Mouse (Mus musculus): ENCODE data around the gene Neu2. TPM values are rescaled to one million over a fixed set of nuclear protein-coding genes. Genes with fewer than 3 reads are reported as not detected.

Neu2 gene
- polyA plus RNA-seq, 1 experiment from 2014 or later = 2.2 TPM

GRCm38 (mm10) chr1:87625254-87626025 is 115.8 kb downstream of the Neu2 start:
- H3K9ac ChIP-seq (ENCODE audit: low read length) = no peak overlapping the region
- H3K27ac ChIP-seq (replicated peaks) = no peak overlapping the region
- no peak overlapping the region for H3K4me3 ChIP-seq (ENCODE audit: low read depth, low read length)
- no peaks in the 10 kb centered on the region for H3K4me1 ChIP-seq (replicated peaks; ENCODE audit: control insufficient read depth, insufficient read depth)
- H3K36me3 ChIP-seq (ENCODE audit: control insufficient read depth, insufficient read depth, low read length) = no peaks in the 10 kb centered on the region
- no peak overlapping the region for H3K4me2 ChIP-seq (replicated peaks; ENCODE audit: low read depth)
- ATAC-seq (ENCODE audit: low FRiP score, low TSS enrichment) (no peak), DNase-seq (ENCODE audit: low spot score) (no peak)
- no peaks in the 10 kb centered on the region for H3K9me3 ChIP-seq (ENCODE audit: control insufficient read depth, low read length)
- TF ChIP-seq EP300 (optimal IDR thresholded peaks at IDR 0.05) (no peak), CTCF (IDR thresholded peaks at IDR 0.05; ENCODE audit: low read depth) (no peak)
- no peaks in the 10 kb centered on the region for H3K27me3 ChIP-seq (ENCODE audit: control insufficient read depth, insufficient read depth, low read length)
- WGBS = 71% methylated on average over 6 of the region's 6 CpGs

GRCm38 (mm10) chr1:87626344-87626743 is 116.7 kb downstream of the Neu2 start:
- Histone ChIP-seq H3K9me3 (ENCODE audit: control insufficient read depth, low read length) (no peaks in the 10 kb centered on the region), H3K9ac (ENCODE audit: low read length) (no peak overlapping the region), H3K27me3 (ENCODE audit: control insufficient read depth, insufficient read depth, low read length) (no peaks in the 10 kb centered on the region), H3K27ac (replicated peaks) (no peak overlapping the region), H3K4me1 (replicated peaks; ENCODE audit: control insufficient read depth, insufficient read depth) (no peaks in the 10 kb centered on the region), H3K4me2 (replicated peaks; ENCODE audit: low read depth) (no peak overlapping the region), H3K36me3 (ENCODE audit: control insufficient read depth, insufficient read depth, low read length) (no peaks in the 10 kb centered on the region), H3K4me3 (ENCODE audit: low read depth, low read length) (no peak overlapping the region)
- DNase-seq (ENCODE audit: low spot score) (no peak), ATAC-seq (ENCODE audit: low FRiP score, low TSS enrichment) (peak; percentile 65; the same call in 1 of the 2 replicates)
- WGBS = 71% methylated on average over 2 of the region's 2 CpGs
- TF ChIP-seq EP300 (optimal IDR thresholded peaks at IDR 0.05) (no peak), CTCF (IDR thresholded peaks at IDR 0.05; ENCODE audit: low read depth) (no peak)

- H3K4me2 ChIP-seq (replicated peaks; ENCODE audit: low read depth) = no peak overlapping the region
- no peak overlapping the region for H3K27ac ChIP-seq (replicated peaks)
- H3K9ac ChIP-seq (ENCODE audit: low read length) = no peak overlapping the region
- H3K27me3 ChIP-seq (ENCODE audit: control insufficient read depth, insufficient read depth, low read length) = no peaks in the 10 kb centered on the region
- H3K4me3 ChIP-seq (ENCODE audit: low read depth, low read length) = no peak overlapping the region
- H3K9me3 ChIP-seq (ENCODE audit: control insufficient read depth, low read length) = no peaks in the 10 kb centered on the region
- H3K36me3 ChIP-seq (ENCODE audit: control insufficient read depth, insufficient read depth, low read length) = no peaks in the 10 kb centered on the region
- 34% methylated on average over 2 of the region's 2 CpGs for WGBS
- TF ChIP-seq CTCF (IDR thresholded peaks at IDR 0.05; ENCODE audit: low read depth) = no peak
- TF ChIP-seq EP300 (optimal IDR thresholded peaks at IDR 0.05) = no peak
- DNase-seq (ENCODE audit: low spot score) (no peak), ATAC-seq (ENCODE audit: low FRiP score, low TSS enrichment) (no peak)
- H3K4me1 ChIP-seq (replicated peaks; ENCODE audit: control insufficient read depth, insufficient read depth) = no peaks in the 10 kb centered on the region
Observed at GRCm38 (mm10) chr1:87628085-87628484, 118.4 kb downstream of the Neu2 start.

GRCm38 (mm10) chr1:87631584-87631983 is 121.9 kb downstream of the Neu2 start:
- no peaks in the 10 kb centered on the region for H3K27me3 ChIP-seq (ENCODE audit: control insufficient read depth, insufficient read depth, low read length)
- no peak overlapping the region for H3K9ac ChIP-seq (ENCODE audit: low read length)
- DNase-seq (ENCODE audit: low spot score) = no peak
- H3K27ac ChIP-seq (replicated peaks) = no peak overlapping the region
- 68% methylated on average over 10 of the region's 10 CpGs for WGBS
- no peaks in the 10 kb centered on the region for H3K4me1 ChIP-seq (replicated peaks; ENCODE audit: control insufficient read depth, insufficient read depth)
- no peaks in the 10 kb centered on the region for H3K36me3 ChIP-seq (ENCODE audit: control insufficient read depth, insufficient read depth, low read length)
- H3K4me2 ChIP-seq (replicated peaks; ENCODE audit: low read depth) = no peak overlapping the region
- TF ChIP-seq CTCF (IDR thresholded peaks at IDR 0.05; ENCODE audit: low read depth) (no peak), EP300 (optimal IDR thresholded peaks at IDR 0.05) (no peak)
- no peak overlapping the region for H3K4me3 ChIP-seq (ENCODE audit: low read depth, low read length)
- no peaks in the 10 kb centered on the region for H3K9me3 ChIP-seq (ENCODE audit: control insufficient read depth, low read length)
- no peak for ATAC-seq (ENCODE audit: low FRiP score, low TSS enrichment)

- 65% methylated on average over 6 of the region's 6 CpGs for WGBS
- no peak for ATAC-seq (ENCODE audit: low FRiP score, low TSS enrichment)
- Histone ChIP-seq H3K9me3 (ENCODE audit: control insufficient read depth, low read length) (no peaks in the 10 kb centered on the region), H3K36me3 (ENCODE audit: control insufficient read depth, insufficient read depth, low read length) (no peaks in the 10 kb centered on the region), H3K4me3 (ENCODE audit: low read depth, low read length) (no peak overlapping the region), H3K4me1 (replicated peaks; ENCODE audit: control insufficient read depth, insufficient read depth) (no peaks in the 10 kb centered on the region), H3K27ac (replicated peaks) (no peak overlapping the region), H3K9ac (ENCODE audit: low read length) (no peak overlapping the region), H3K27me3 (ENCODE audit: control insufficient read depth, insufficient read depth, low read length) (no peaks in the 10 kb centered on the region), H3K4me2 (replicated peaks; ENCODE audit: low read depth) (no peak overlapping the region)
- no peak for DNase-seq (ENCODE audit: low spot score)
- no peak for TF ChIP-seq EP300 (optimal IDR thresholded peaks at IDR 0.05)
- no peak for TF ChIP-seq CTCF (IDR thresholded peaks at IDR 0.05; ENCODE audit: low read depth)
Observed at GRCm38 (mm10) chr1:87632163-87632562, 122.5 kb downstream of the Neu2 start.

GRCm38 (mm10) chr1:87636716-87637117 is 127.0 kb downstream of the Neu2 start:
- Histone ChIP-seq H3K27me3 (ENCODE audit: control insufficient read depth, insufficient read depth, low read length) (no peaks in the 10 kb centered on the region), H3K9me3 (ENCODE audit: control insufficient read depth, low read length) (no peaks in the 10 kb centered on the region), H3K9ac (ENCODE audit: low read length) (no peak overlapping the region), H3K4me2 (replicated peaks; ENCODE audit: low read depth) (no peak overlapping the region), H3K36me3 (ENCODE audit: control insufficient read depth, insufficient read depth, low read length) (no peaks in the 10 kb centered on the region), H3K4me3 (ENCODE audit: low read depth, low read length) (no peak overlapping the region), H3K27ac (replicated peaks) (no peak overlapping the region), H3K4me1 (replicated peaks; ENCODE audit: control insufficient read depth, insufficient read depth) (no peaks in the 10 kb centered on the region)
- TF ChIP-seq EP300 (optimal IDR thresholded peaks at IDR 0.05) (no peak), CTCF (IDR thresholded peaks at IDR 0.05; ENCODE audit: low read depth) (no peak)
- DNase-seq (ENCODE audit: low spot score) (no peak), ATAC-seq (ENCODE audit: low FRiP score, low TSS enrichment) (no peak)
- 78% methylated on average over 12 of the region's 12 CpGs for WGBS

Data from stomach, postnatal 0 days (tissue).